Mouse (Mus musculus): Measurements from ENCODE around the gene Tbc1d32.

GRCm38 (mm10) chr10:56099641-56100310, 128.7 kb downstream of the Tbc1d32 start:
- no peak for TF ChIP-seq CTCF (conservative IDR thresholded peaks at IDR 0.05 in 1 of 2, IDR thresholded peaks at IDR 0.05 in 1 of 2; ENCODE audit: low read depth in 2 of 2, low read length in 2 of 2)
- TF ChIP-seq E2F4 (IDR thresholded peaks at IDR 0.05; ENCODE audit: insufficient replicate concordance, low read depth, low read length) = no peak
- TF ChIP-seq ZNF384 (IDR thresholded peaks at IDR 0.05; ENCODE audit: low read depth, low read length) = no peak
- TF ChIP-seq EP300 (IDR thresholded peaks at IDR 0.05; ENCODE audit: low read length) = no peak
- no peak for TF ChIP-seq POLR2A (IDR thresholded peaks at IDR 0.05; ENCODE audit: low read depth, low read length)
- no peak for TF ChIP-seq ETS1 (conservative IDR thresholded peaks at IDR 0.05; ENCODE audit: low read depth, low read length)
- TF ChIP-seq TCF12 (IDR thresholded peaks at IDR 0.05; ENCODE audit: low read depth, low read length) = no peak
- no peak for TF ChIP-seq MEF2A (IDR thresholded peaks at IDR 0.05; ENCODE audit: borderline replicate concordance, low read depth, low read length)
- no peak for TF ChIP-seq SIN3A (IDR thresholded peaks at IDR 0.05; ENCODE audit: low read length)
- no peak for TF ChIP-seq GABPA (IDR thresholded peaks at IDR 0.05; ENCODE audit: insufficient replicate concordance, low read depth, low read length)
